Mouse (Mus musculus): ENCODE measurements around the gene Gzmg. TPM values are rescaled to one million over a fixed set of nuclear protein-coding genes. Genes with fewer than 3 reads are reported as not detected.
"Not testable (repeated sequence)": the region's sequence is repeated elsewhere in the genome, so short reads cannot be mapped to it uniquely, and the experiment has no call there.

The Gzmg gene
- polyA plus RNA-seq (2015; fragmentation: Nextera tagmentation; extraction: Ambion mirVana): not detected in 2 replicates

DNA sequence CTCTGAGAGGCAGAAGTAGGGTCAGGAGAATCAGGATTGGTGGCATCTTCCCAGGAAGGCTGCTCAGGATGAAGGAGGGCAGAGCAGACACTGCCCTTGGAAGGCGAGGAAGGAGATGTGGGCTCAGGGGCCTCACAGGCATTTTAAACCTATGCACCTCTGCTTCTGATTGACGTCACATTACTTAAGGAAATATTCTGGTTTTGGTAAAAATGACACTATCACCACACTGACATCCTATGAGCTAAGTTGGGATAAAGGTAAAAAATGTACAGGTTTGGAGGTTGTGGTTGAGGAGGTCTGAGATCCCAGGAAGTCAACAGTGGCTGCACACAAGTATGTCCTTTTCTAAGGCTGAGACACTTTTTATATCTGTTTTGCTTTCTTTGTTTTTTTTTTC, at the start of gene Gzmg:
Gene Gzmg (minus strand): TSS at position 101 of the 400 bp plus-strand sequence.
- H3K9ac ChIP-seq (ENCODE audit: low read depth, low read length); H3K27ac ChIP-seq (ENCODE audit: low read length); H3K4me2 ChIP-seq (ENCODE audit: low read depth, low read length); ATAC-seq; H3K27me3 ChIP-seq (replicated peaks; ENCODE audit: control insufficient read depth, insufficient read depth, low read length); H3K4me1 ChIP-seq (ENCODE audit: control insufficient read depth, insufficient read depth, low read length); H3K9me3 ChIP-seq (ENCODE audit: control insufficient read depth, low read length); H3K4me3 ChIP-seq (ENCODE audit: low read length); H3K36me3 ChIP-seq (ENCODE audit: control insufficient read depth, insufficient read depth, low read length): not testable (repeated sequence)
- 89% methylated on average over 2 of the region's 2 CpGs for WGBS

GRCm38 (mm10) chr14:56205613-56206012, 46.2 kb upstream of the Gzmg start:
- H3K4me2 ChIP-seq (ENCODE audit: low read depth, low read length): no peak overlapping the region
- H3K9me3 ChIP-seq (ENCODE audit: control insufficient read depth, low read length): no peaks in the 10 kb centered on the region
- no peak overlapping the region for H3K9ac ChIP-seq (ENCODE audit: low read depth, low read length)
- no peak overlapping the region for H3K27ac ChIP-seq (ENCODE audit: low read length)
- H3K27me3 ChIP-seq (replicated peaks; ENCODE audit: control insufficient read depth, insufficient read depth, low read length): no peaks in the 10 kb centered on the region
- no peak for ATAC-seq
- H3K4me1 ChIP-seq (ENCODE audit: control insufficient read depth, insufficient read depth, low read length): no peaks in the 10 kb centered on the region
- H3K36me3 ChIP-seq (ENCODE audit: control insufficient read depth, insufficient read depth, low read length): no peaks in the 10 kb centered on the region
- 86% methylated on average over 1 of the region's 1 CpGs for WGBS
- H3K4me3 ChIP-seq (ENCODE audit: low read length): no peak overlapping the region

GRCm38 (mm10) chr14:56205021-56205420, 45.6 kb upstream of the Gzmg start:
- not testable (repeated sequence) for H3K9ac ChIP-seq (ENCODE audit: low read depth, low read length); H3K4me3 ChIP-seq (ENCODE audit: low read length); ATAC-seq; H3K4me1 ChIP-seq (ENCODE audit: control insufficient read depth, insufficient read depth, low read length); H3K9me3 ChIP-seq (ENCODE audit: control insufficient read depth, low read length); H3K27me3 ChIP-seq (replicated peaks; ENCODE audit: control insufficient read depth, insufficient read depth, low read length); H3K4me2 ChIP-seq (ENCODE audit: low read depth, low read length); H3K27ac ChIP-seq (ENCODE audit: low read length); H3K36me3 ChIP-seq (ENCODE audit: control insufficient read depth, insufficient read depth, low read length)
- 31% methylated on average over 5 of the region's 5 CpGs for WGBS

- Histone ChIP-seq H3K9ac (ENCODE audit: low read depth, low read length) (no peak overlapping the region), H3K4me1 (ENCODE audit: control insufficient read depth, insufficient read depth, low read length) (no peaks in the 10 kb centered on the region), H3K36me3 (ENCODE audit: control insufficient read depth, insufficient read depth, low read length) (no peaks in the 10 kb centered on the region), H3K27me3 (replicated peaks; ENCODE audit: control insufficient read depth, insufficient read depth, low read length) (no peaks in the 10 kb centered on the region), H3K9me3 (ENCODE audit: control insufficient read depth, low read length) (no peaks in the 10 kb centered on the region), H3K27ac (ENCODE audit: low read length) (no peak overlapping the region), H3K4me2 (ENCODE audit: low read depth, low read length) (no peak overlapping the region), H3K4me3 (ENCODE audit: low read length) (no peak overlapping the region)
- ATAC-seq: no peak
- WGBS: 9% methylated on average over 2 of the region's 2 CpGs
Observed at GRCm38 (mm10) chr14:56203975-56204374, 44.6 kb upstream of the Gzmg start.

DNA sequence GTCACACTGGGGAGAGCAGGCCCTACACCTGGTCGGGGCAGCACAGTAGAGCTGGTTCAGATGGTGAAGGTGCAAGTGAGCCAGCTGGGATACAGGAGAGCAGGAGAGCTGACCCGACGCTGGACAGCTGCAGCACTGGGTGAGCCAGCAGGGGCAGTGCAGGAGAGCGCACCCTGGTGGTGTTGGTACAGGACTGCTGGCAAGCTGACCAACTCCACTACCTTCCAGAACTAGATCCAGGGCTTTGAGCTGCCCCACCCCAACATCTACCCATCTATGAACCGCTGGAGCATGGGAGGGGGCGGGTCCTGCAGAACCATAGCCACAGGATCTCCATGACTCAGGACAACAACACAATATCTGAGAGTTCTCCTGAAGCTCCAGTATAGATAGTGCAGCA, 27.6 kb upstream of the Gzmg start:
- H3K4me3 ChIP-seq (ENCODE audit: low read length): no peak overlapping the region
- H3K9me3 ChIP-seq (ENCODE audit: control insufficient read depth, low read length): no peaks in the 10 kb centered on the region
- ATAC-seq: no peak
- H3K4me1 ChIP-seq (ENCODE audit: control insufficient read depth, insufficient read depth, low read length): no peaks in the 10 kb centered on the region
- no peaks in the 10 kb centered on the region for H3K36me3 ChIP-seq (ENCODE audit: control insufficient read depth, insufficient read depth, low read length)
- 55% methylated on average over 6 of the region's 6 CpGs for WGBS
- no peak overlapping the region for H3K4me2 ChIP-seq (ENCODE audit: low read depth, low read length)
- H3K27me3 ChIP-seq (replicated peaks; ENCODE audit: control insufficient read depth, insufficient read depth, low read length): no peaks in the 10 kb centered on the region
- H3K9ac ChIP-seq (ENCODE audit: low read depth, low read length): no peak overlapping the region
- no peak overlapping the region for H3K27ac ChIP-seq (ENCODE audit: low read length)

DNA sequence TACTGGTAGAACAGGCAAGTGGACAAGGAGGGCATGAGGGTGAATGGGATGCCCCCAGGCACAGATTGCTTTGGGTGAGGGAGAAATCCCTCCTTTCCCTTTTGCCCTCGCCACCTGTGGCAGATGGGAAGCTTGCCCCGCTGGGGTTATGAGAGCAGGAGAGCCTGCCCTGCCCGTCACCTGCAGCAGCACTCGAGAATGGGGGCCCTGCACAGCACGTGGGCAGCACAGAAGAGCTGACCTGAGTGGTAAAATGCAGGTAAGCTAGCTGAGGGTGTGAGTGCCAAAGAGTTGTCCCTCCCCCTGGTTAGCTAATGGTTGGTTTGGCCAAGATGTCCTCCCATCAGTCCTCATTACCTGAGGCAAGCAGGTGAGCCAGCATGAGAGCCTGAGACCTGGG, 27.1 kb upstream of the Gzmg start:
- 68% methylated on average over 5 of the region's 5 CpGs for WGBS
- H3K9me3 ChIP-seq (ENCODE audit: control insufficient read depth, low read length): no peaks in the 10 kb centered on the region
- no peak overlapping the region for H3K9ac ChIP-seq (ENCODE audit: low read depth, low read length)
- no peaks in the 10 kb centered on the region for H3K4me1 ChIP-seq (ENCODE audit: control insufficient read depth, insufficient read depth, low read length)
- no peak overlapping the region for H3K27ac ChIP-seq (ENCODE audit: low read length)
- ATAC-seq: no peak
- no peaks in the 10 kb centered on the region for H3K36me3 ChIP-seq (ENCODE audit: control insufficient read depth, insufficient read depth, low read length)
- no peak overlapping the region for H3K4me2 ChIP-seq (ENCODE audit: low read depth, low read length)
- no peaks in the 10 kb centered on the region for H3K27me3 ChIP-seq (replicated peaks; ENCODE audit: control insufficient read depth, insufficient read depth, low read length)
- H3K4me3 ChIP-seq (ENCODE audit: low read length): no peak overlapping the region

DNA sequence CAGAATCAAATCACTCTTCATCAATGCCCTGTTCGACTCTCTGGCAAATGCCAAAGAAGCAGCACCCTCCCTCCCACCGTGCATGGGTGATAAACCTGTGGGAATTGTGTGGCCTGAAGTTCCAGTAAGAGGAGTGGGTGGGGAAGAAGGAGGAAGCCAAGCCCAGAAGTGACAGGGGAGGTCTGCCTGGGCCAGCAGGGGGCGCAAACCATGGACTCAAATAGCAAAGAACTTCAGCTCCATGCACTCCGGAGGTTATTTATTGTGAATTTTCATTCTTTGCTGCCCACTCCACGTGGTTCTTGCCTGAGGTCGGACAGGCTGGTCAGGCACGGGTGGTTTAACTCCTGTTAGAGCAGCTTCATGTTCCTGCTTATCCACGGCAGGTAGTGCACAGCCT, 18.3 kb upstream of the Gzmg start:
- H3K36me3 ChIP-seq (ENCODE audit: control insufficient read depth, insufficient read depth, low read length); H3K4me2 ChIP-seq (ENCODE audit: low read depth, low read length); H3K27ac ChIP-seq (ENCODE audit: low read length); ATAC-seq; H3K9me3 ChIP-seq (ENCODE audit: control insufficient read depth, low read length); H3K27me3 ChIP-seq (replicated peaks; ENCODE audit: control insufficient read depth, insufficient read depth, low read length); H3K4me1 ChIP-seq (ENCODE audit: control insufficient read depth, insufficient read depth, low read length); H3K9ac ChIP-seq (ENCODE audit: low read depth, low read length); H3K4me3 ChIP-seq (ENCODE audit: low read length): not testable (repeated sequence)
- 19% methylated on average over 8 of the region's 8 CpGs for WGBS

GRCm38 (mm10) chr14:56174499-56174898, 15.1 kb upstream of the Gzmg start, which contains the start of gene Gzmn:
Gzmn (minus strand) TSS chr14:56174599.
- 86% methylated on average over 5 of the region's 5 CpGs for WGBS

DNA sequence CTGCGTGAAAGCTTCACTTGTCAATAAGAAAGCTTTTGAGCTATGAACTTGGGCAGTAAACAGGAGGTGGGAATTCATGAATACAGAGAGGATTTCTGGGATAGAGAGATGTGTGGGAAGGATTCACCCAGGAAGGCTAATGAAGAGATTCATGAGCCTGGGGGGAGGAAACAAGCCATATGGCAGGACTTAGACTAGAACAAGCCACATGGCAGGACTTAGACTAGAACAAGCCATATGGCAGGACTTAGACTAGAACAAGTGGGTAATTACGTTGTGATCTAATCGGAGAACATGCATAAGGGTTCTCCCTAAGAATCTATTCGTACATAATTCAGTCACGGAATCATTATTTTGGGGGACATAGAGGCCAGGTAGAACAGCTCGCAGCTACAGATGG, 14.0 kb upstream of the Gzmg start:
- no peaks in the 10 kb centered on the region for H3K9me3 ChIP-seq (ENCODE audit: control insufficient read depth, low read length)
- no peak overlapping the region for H3K9ac ChIP-seq (ENCODE audit: low read depth, low read length)
- H3K4me3 ChIP-seq (ENCODE audit: low read length): no peak overlapping the region
- no peak overlapping the region for H3K4me2 ChIP-seq (ENCODE audit: low read depth, low read length)
- ATAC-seq: no peak
- WGBS: 91% methylated on average over 6 of the region's 6 CpGs
- no peak overlapping the region for H3K27ac ChIP-seq (ENCODE audit: low read length)
- no peaks in the 10 kb centered on the region for H3K36me3 ChIP-seq (ENCODE audit: control insufficient read depth, insufficient read depth, low read length)
- no peaks in the 10 kb centered on the region for H3K4me1 ChIP-seq (ENCODE audit: control insufficient read depth, insufficient read depth, low read length)
- H3K27me3 ChIP-seq (replicated peaks; ENCODE audit: control insufficient read depth, insufficient read depth, low read length): no peaks in the 10 kb centered on the region

More at GRCm38 (mm10) chr14:56174499-56174898, 15.1 kb upstream of the Gzmg start, which contains the start of gene Gzmn:
- Histone ChIP-seq H3K4me2 (ENCODE audit: low read depth, low read length) (no peak within 1 kb of the TSS), H3K27me3 (replicated peaks; ENCODE audit: control insufficient read depth, insufficient read depth, low read length) (no peaks in the 10 kb centered on the region), H3K9me3 (ENCODE audit: control insufficient read depth, low read length) (no peaks in the 10 kb centered on the region), H3K4me1 (ENCODE audit: control insufficient read depth, insufficient read depth, low read length) (no peaks in the 10 kb centered on the region), H3K4me3 (ENCODE audit: low read length) (no peak within 1 kb of the TSS), H3K27ac (ENCODE audit: low read length) (no peak within 1 kb of the TSS), H3K9ac (ENCODE audit: low read depth, low read length) (no peak within 1 kb of the TSS), H3K36me3 (ENCODE audit: control insufficient read depth, insufficient read depth, low read length) (no peaks in the 10 kb centered on the region)
- no peak for ATAC-seq

DNA sequence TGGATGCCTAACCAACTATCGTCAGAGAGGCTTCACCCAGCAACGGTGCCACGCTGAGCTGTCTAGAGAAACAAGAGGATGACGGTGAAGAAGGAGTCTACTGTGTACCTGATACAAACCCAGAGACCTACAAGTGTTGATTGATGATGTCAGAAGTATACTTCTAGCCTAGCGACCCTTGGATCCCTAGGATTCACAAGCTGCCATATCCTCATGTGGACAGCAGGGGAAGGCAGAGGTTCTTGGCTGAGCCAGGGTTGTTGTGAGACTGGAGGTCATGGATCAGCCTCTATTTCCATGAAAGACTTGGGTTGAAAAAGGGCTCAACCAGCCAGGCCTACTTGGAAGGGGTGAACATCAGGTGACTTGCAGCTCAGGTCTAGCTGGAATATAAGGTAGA, 13.4 kb upstream of the Gzmg start:
- no peak overlapping the region for H3K27ac ChIP-seq (ENCODE audit: low read length)
- no peak for ATAC-seq
- H3K9ac ChIP-seq (ENCODE audit: low read depth, low read length): no peak overlapping the region
- H3K4me2 ChIP-seq (ENCODE audit: low read depth, low read length): no peak overlapping the region
- H3K9me3 ChIP-seq (ENCODE audit: control insufficient read depth, low read length): no peaks in the 10 kb centered on the region
- H3K4me3 ChIP-seq (ENCODE audit: low read length): no peak overlapping the region
- 90% methylated on average over 5 of the region's 5 CpGs for WGBS
- no peaks in the 10 kb centered on the region for H3K27me3 ChIP-seq (replicated peaks; ENCODE audit: control insufficient read depth, insufficient read depth, low read length)
- no peaks in the 10 kb centered on the region for H3K36me3 ChIP-seq (ENCODE audit: control insufficient read depth, insufficient read depth, low read length)
- H3K4me1 ChIP-seq (ENCODE audit: control insufficient read depth, insufficient read depth, low read length): no peaks in the 10 kb centered on the region

Measured in intestine, embryonic 16.5 days (tissue).